Mouse (Mus musculus) limb, embryonic 15.5 days (tissue): ENCODE measurements around the gene Tmc7. TPM values are rescaled to one million over a fixed set of nuclear protein-coding genes. Genes with fewer than 3 reads are reported as not detected.

Source experiments
- ATAC-seq: fragments of 200-750 bp; cut with Nextera tagmentation; 2 replicates; pipeline ENCODE4 v1.8.0; 2017; ENCODE audit warnings: low read depth, moderate TSS enrichment; ENCODE audit not compliant: insufficient number of reproducible peaks, low FRiP score, low TSS enrichment
- H3K27ac ChIP-seq: fragments of 300-500 bp; sonication (generic); 2 replicates; pipeline ENCODE4 v1.5.1; 2015; ENCODE audit warnings: moderate library complexity, mild to moderate bottlenecking, inconsistent platforms
- H3K27me3 ChIP-seq: fragments of 300-500 bp; sonication (generic); 2 replicates; pipeline ENCODE4 v1.6.1; 2015; ENCODE audit warnings: inconsistent platforms
- H3K36me3 ChIP-seq: fragments of 300-500 bp; sonication (generic); 2 replicates; pipeline ENCODE4 v1.6.1; 2015; ENCODE audit warnings: inconsistent platforms
- H3K4me1 ChIP-seq: fragments of 300-500 bp; sonication (generic); 2 replicates; pipeline ENCODE4 v1.6.1; 2015; ENCODE audit warnings: inconsistent platforms
- H3K4me2 ChIP-seq: fragments of 300-500 bp; sonication (generic); 2 replicates; pipeline ENCODE4 v1.6.1; 2015; ENCODE audit warnings: mild to moderate bottlenecking, inconsistent platforms
- H3K4me3 ChIP-seq: fragments of 300-500 bp; sonication (generic); 2 replicates; pipeline ENCODE4 v1.5.1; 2015; ENCODE audit warnings: mild to moderate bottlenecking, inconsistent platforms
- H3K9ac ChIP-seq: fragments of 300-500 bp; sonication (generic); 2 replicates; pipeline ENCODE4 v1.6.1; 2015; ENCODE audit warnings: inconsistent platforms
- H3K9me3 ChIP-seq: fragments of 300-500 bp; sonication (generic); 2 replicates; pipeline ENCODE4 v1.6.1; 2016; ENCODE audit warnings: inconsistent platforms
- WGBS: fragments of 180-500 bp; shearing (Covaris S2); methylation state at CpG from one replicate; pipeline ENCODE4 v1.1.7; 2015; 5-methylcytosine and 5-hydroxymethylcytosine counted together
- polyA plus RNA-seq: library from polyadenylated mRNA; unstranded; fragments of >200 nt; fragmentation: Nextera tagmentation; extraction: Ambion mirVana; gene quantifications from 2 replicates; pipeline ENCODE4 v1.2.1, GENCODE M21; 2015

Tmc7 gene
- 3.4 and 3.8 TPM in 2 replicates for polyA plus RNA-seq

GRCm38 (mm10) chr7:118584257-118584907, at the start of gene Tmc7:
TSS of gene Tmc7 (minus strand) at chr7:118584736.
- Histone ChIP-seq H3K4me3 (peak within 1 kb of the TSS; percentile 69), H3K4me2 (peak within 1 kb of the TSS; percentile 97), H3K27me3 (no peaks in the 10 kb centered on the region), H3K4me1 (peaks cover 12% of the 10 kb centered on the region), H3K9me3 (no peaks in the 10 kb centered on the region), H3K36me3 (no peaks in the 10 kb centered on the region), H3K9ac (peak within 1 kb of the TSS; percentile 65), H3K27ac (peak within 1 kb of the TSS; percentile 38; the same call in 1 of the 2 replicates)
- WGBS, result under 1% methylated on average over 50 of the region's 51 CpGs
- peak; percentile 66 for ATAC-seq

- Histone ChIP-seq H3K36me3 (no peaks in the 10 kb centered on the region), H3K27ac (no peak overlapping the region), H3K4me3 (no peak overlapping the region), H3K9ac (no peak overlapping the region), H3K4me1 (no peaks in the 10 kb centered on the region), H3K4me2 (no peak overlapping the region), H3K27me3 (no peaks in the 10 kb centered on the region), H3K9me3 (no peaks in the 10 kb centered on the region)
- 82% methylated on average over 7 of the region's 7 CpGs for WGBS
- no peak for ATAC-seq
Observed at GRCm38 (mm10) chr7:118633951-118634350, 49.4 kb upstream of the Tmc7 start.

- ATAC-seq, result no peak
- H3K27me3 ChIP-seq, result no peaks in the 10 kb centered on the region
- no peak overlapping the region for H3K4me3 ChIP-seq
- no peak overlapping the region for H3K9ac ChIP-seq
- no peak overlapping the region for H3K4me2 ChIP-seq
- no peaks in the 10 kb centered on the region for H3K9me3 ChIP-seq
- no peaks in the 10 kb centered on the region for H3K36me3 ChIP-seq
- WGBS, result 85% methylated on average over 9 of the region's 9 CpGs
- no peak overlapping the region for H3K27ac ChIP-seq
- no peaks in the 10 kb centered on the region for H3K4me1 ChIP-seq
Observed at GRCm38 (mm10) chr7:118633094-118633493, 48.6 kb upstream of the Tmc7 start.

GRCm38 (mm10) chr7:118627550-118628298, 43.2 kb upstream of the Tmc7 start:
- H3K9ac ChIP-seq, result no peak overlapping the region
- 74% methylated on average over 12 of the region's 13 CpGs for WGBS
- H3K9me3 ChIP-seq, result no peaks in the 10 kb centered on the region

GRCm38 (mm10) chr7:118621094-118621493, 36.6 kb upstream of the Tmc7 start:
- no peak overlapping the region for H3K27ac ChIP-seq
- no peaks in the 10 kb centered on the region for H3K9me3 ChIP-seq
- no peaks in the 10 kb centered on the region for H3K4me1 ChIP-seq
- no peak for ATAC-seq
- WGBS, result 79% methylated on average over 6 of the region's 6 CpGs
- no peak overlapping the region for H3K4me3 ChIP-seq
- H3K36me3 ChIP-seq, result no peaks in the 10 kb centered on the region
- H3K4me2 ChIP-seq, result no peak overlapping the region
- H3K27me3 ChIP-seq, result no peaks in the 10 kb centered on the region
- no peak overlapping the region for H3K9ac ChIP-seq

More at GRCm38 (mm10) chr7:118627550-118628298, 43.2 kb upstream of the Tmc7 start:
- Histone ChIP-seq H3K4me1 (no peaks in the 10 kb centered on the region), H3K4me2 (no peak overlapping the region), H3K27ac (no peak overlapping the region), H3K4me3 (no peak overlapping the region), H3K36me3 (no peaks in the 10 kb centered on the region), H3K27me3 (no peaks in the 10 kb centered on the region)
- no peak for ATAC-seq

- no peak overlapping the region for H3K4me3 ChIP-seq
- H3K9ac ChIP-seq, result no peak overlapping the region
- no peak overlapping the region for H3K27ac ChIP-seq
- H3K27me3 ChIP-seq, result no peaks in the 10 kb centered on the region
- no peak overlapping the region for H3K4me2 ChIP-seq
- 92% methylated on average over 7 of the region's 7 CpGs for WGBS
- H3K9me3 ChIP-seq, result no peaks in the 10 kb centered on the region
- ATAC-seq, result no peak
- no peaks in the 10 kb centered on the region for H3K36me3 ChIP-seq
- H3K4me1 ChIP-seq, result no peaks in the 10 kb centered on the region
Observed at GRCm38 (mm10) chr7:118620243-118620906, 35.8 kb upstream of the Tmc7 start.

- Histone ChIP-seq H3K36me3 (no peaks in the 10 kb centered on the region), H3K4me1 (no peaks in the 10 kb centered on the region), H3K27ac (no peak overlapping the region), H3K9me3 (no peaks in the 10 kb centered on the region), H3K27me3 (no peaks in the 10 kb centered on the region), H3K4me2 (no peak overlapping the region), H3K4me3 (no peak overlapping the region), H3K9ac (no peak overlapping the region)
- no peak for ATAC-seq
- 63% methylated on average over 5 of the region's 5 CpGs for WGBS
Observed at GRCm38 (mm10) chr7:118618104-118618503, 33.6 kb upstream of the Tmc7 start.

GRCm38 (mm10) chr7:118614076-118614475, 29.5 kb upstream of the Tmc7 start:
- Histone ChIP-seq H3K9me3 (no peaks in the 10 kb centered on the region), H3K4me2 (no peak overlapping the region), H3K4me3 (no peak overlapping the region), H3K36me3 (no peaks in the 10 kb centered on the region), H3K27ac (no peak overlapping the region), H3K27me3 (no peaks in the 10 kb centered on the region), H3K9ac (no peak overlapping the region), H3K4me1 (no peaks in the 10 kb centered on the region)
- no peak for ATAC-seq
- WGBS, result 71% methylated on average over 13 of the region's 13 CpGs

- 65% methylated on average over 8 of the region's 8 CpGs for WGBS
- Histone ChIP-seq H3K9ac (no peak overlapping the region), H3K9me3 (no peaks in the 10 kb centered on the region), H3K4me1 (no peaks in the 10 kb centered on the region), H3K27ac (no peak overlapping the region), H3K27me3 (no peaks in the 10 kb centered on the region), H3K4me2 (no peak overlapping the region), H3K4me3 (no peak overlapping the region), H3K36me3 (no peaks in the 10 kb centered on the region)
- ATAC-seq, result no peak
Observed at GRCm38 (mm10) chr7:118611933-118612332, 27.4 kb upstream of the Tmc7 start.

- no peak overlapping the region for H3K4me3 ChIP-seq
- no peaks in the 10 kb centered on the region for H3K36me3 ChIP-seq
- ATAC-seq, result no peak
- H3K9me3 ChIP-seq, result no peaks in the 10 kb centered on the region
- WGBS, result 81% methylated on average over 4 of the region's 4 CpGs
- no peak overlapping the region for H3K27ac ChIP-seq
- no peaks in the 10 kb centered on the region for H3K27me3 ChIP-seq
- no peaks in the 10 kb centered on the region for H3K4me1 ChIP-seq
- H3K4me2 ChIP-seq, result no peak overlapping the region
- no peak overlapping the region for H3K9ac ChIP-seq
Observed at GRCm38 (mm10) chr7:118611185-118611749, 26.7 kb upstream of the Tmc7 start.

GRCm38 (mm10) chr7:118610721-118611120, 26.2 kb upstream of the Tmc7 start:
- Histone ChIP-seq H3K4me3 (no peak overlapping the region), H3K4me2 (no peak overlapping the region), H3K9me3 (no peaks in the 10 kb centered on the region), H3K4me1 (no peaks in the 10 kb centered on the region), H3K9ac (no peak overlapping the region), H3K27me3 (no peaks in the 10 kb centered on the region), H3K27ac (no peak overlapping the region), H3K36me3 (no peaks in the 10 kb centered on the region)
- 85% methylated on average over 13 of the region's 13 CpGs for WGBS
- ATAC-seq, result no peak

- Histone ChIP-seq H3K27ac (no peak overlapping the region), H3K4me3 (no peak overlapping the region), H3K4me1 (no peaks in the 10 kb centered on the region), H3K9ac (no peak overlapping the region), H3K36me3 (no peaks in the 10 kb centered on the region), H3K4me2 (no peak overlapping the region), H3K27me3 (no peaks in the 10 kb centered on the region), H3K9me3 (no peaks in the 10 kb centered on the region)
- no peak for ATAC-seq
- 88% methylated on average over 7 of the region's 7 CpGs for whole genome bisulfite sequencing
Observed at GRCm38 (mm10) chr7:118609815-118610214, 25.3 kb upstream of the Tmc7 start.
